12 mouse cellular contexts compared by ENCODE assay signal in the genomic region with DNA sequence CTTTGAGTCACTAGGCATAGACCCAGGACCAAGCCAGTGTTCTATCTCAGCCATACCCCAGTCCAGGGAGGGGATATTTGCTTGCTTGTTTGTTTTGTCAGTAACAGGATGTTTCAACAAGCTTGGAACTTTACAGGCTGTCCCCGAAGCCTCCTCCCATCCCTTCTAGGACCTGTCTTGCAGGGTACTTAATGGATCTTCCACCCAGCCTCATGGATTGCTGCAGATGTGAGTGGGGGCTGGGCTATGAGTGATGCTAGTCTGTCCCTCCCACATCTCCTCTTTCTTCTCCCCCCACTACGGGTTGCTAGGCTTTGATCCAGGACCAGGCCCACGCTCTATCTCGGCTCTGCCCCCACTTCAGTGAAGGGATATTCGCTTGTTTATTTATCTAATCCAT. TPM values are rescaled to one million over a fixed set of nuclear protein-coding genes. Genes with fewer than 3 reads are reported as not detected.
DNase-seq lines count a peak whose midpoint lies in the region; ATAC-seq lines count a peak whose summit lies in the region.
"Had no signal": no experiment of that assay in that cellular context is flagged by ENCODE, and none has a peak within 500 bp of the region (broad histone marks: within the 10 kb centered on the region; RNA-seq: fewer than 3 reads in every experiment).

No protein-coding gene starts in this region.

- ATAC-seq in hindbrain, embryonic 11.5 days (ENCODE audit: low FRiP score) = no peak
- ATAC-seq in hindbrain, embryonic 14.5 days (ENCODE audit: low FRiP score) = no peak
- no peak for ATAC-seq in heart, embryonic 16.5 days (replicated peaks; ENCODE audit: extremely low read depth, insufficient read depth, low FRiP score)
- peak; percentile 51 for ATAC-seq in lung, embryonic 16.5 days (ENCODE audit: low read depth)
- ATAC-seq in megakaryocyte-erythroid progenitor cell, adult 5-6 weeks (replicated peaks; ENCODE audit: low FRiP score, low TSS enrichment, poor library complexity, severe bottlenecking) = no peak
- no peak for ATAC-seq in erythroid progenitor cell, adult 5-6 weeks (replicated peaks; ENCODE audit: low FRiP score, poor library complexity, severe bottlenecking)

- no peaks in the 10 kb centered on the region for H3K36me3 ChIP-seq in hindbrain, embryonic 11.5 days (ENCODE audit: control insufficient read depth, insufficient read depth, low read length)
- no peaks in the 10 kb centered on the region for H3K36me3 ChIP-seq in hindbrain, embryonic 14.5 days (replicated peaks; ENCODE audit: control insufficient read depth, insufficient read depth)
- no peaks in the 10 kb centered on the region for H3K36me3 ChIP-seq in embryonic facial prominence, embryonic 10.5 days (replicated peaks)
- H3K36me3 ChIP-seq in heart, embryonic 16.5 days (ENCODE audit: control insufficient read depth, insufficient read depth) = no peaks in the 10 kb centered on the region
- H3K36me3 ChIP-seq in lung, embryonic 16.5 days (ENCODE audit: control insufficient read depth, insufficient read depth, low read length) = no peaks in the 10 kb centered on the region

- no peak overlapping the region for H3K27ac ChIP-seq in hindbrain, embryonic 11.5 days (ENCODE audit: low read depth, low read length)
- no peak overlapping the region for H3K27ac ChIP-seq in hindbrain, embryonic 14.5 days
- peak overlapping the region; percentile 45; the same call in 1 of the 2 replicates for H3K27ac ChIP-seq in embryonic facial prominence, embryonic 10.5 days (replicated peaks)
- peak overlapping the region; percentile 65 for H3K27ac ChIP-seq in heart, embryonic 16.5 days (ENCODE audit: low read length)
- H3K27ac ChIP-seq in lung, embryonic 16.5 days (ENCODE audit: low read length) = peak overlapping the region; percentile 50
- H3K27ac ChIP-seq: liver, embryonic 14.5 days had no signal

- no peak overlapping the region for H3K4me2 ChIP-seq in hindbrain, embryonic 11.5 days (replicated peaks; ENCODE audit: low read depth, low read length)
- no peak overlapping the region for H3K4me2 ChIP-seq in hindbrain, embryonic 14.5 days (replicated peaks)
- H3K4me2 ChIP-seq in heart, embryonic 16.5 days (ENCODE audit: low read depth, low read length) = no peak overlapping the region
- no peak overlapping the region for H3K4me2 ChIP-seq in lung, embryonic 16.5 days (ENCODE audit: low read depth, low read length)

- no peaks in the 10 kb centered on the region for H3K4me1 ChIP-seq in hindbrain, embryonic 11.5 days (replicated peaks; ENCODE audit: control insufficient read depth, insufficient read depth, low read length)
- H3K4me1 ChIP-seq in hindbrain, embryonic 14.5 days (replicated peaks; ENCODE audit: control insufficient read depth, insufficient read depth, low read length) = peaks cover 5% of the 10 kb centered on the region
- peaks cover 69% of the 10 kb centered on the region for H3K4me1 ChIP-seq in embryonic facial prominence, embryonic 10.5 days
- peaks cover 55% of the 10 kb centered on the region for H3K4me1 ChIP-seq in heart, embryonic 16.5 days (ENCODE audit: control insufficient read depth, insufficient read depth, low read length)
- H3K4me1 ChIP-seq in lung, embryonic 16.5 days (replicated peaks; ENCODE audit: control insufficient read depth, insufficient read depth, low read length) = peaks cover 19% of the 10 kb centered on the region

- 0 out of 2 replicates have a peak overlapping the region, but pooled peaks have one; percentile 1 for H3K9ac ChIP-seq in hindbrain, embryonic 11.5 days (ENCODE audit: low read depth, low read length)
- H3K9ac ChIP-seq in hindbrain, embryonic 14.5 days = no peak overlapping the region
- H3K9ac ChIP-seq in heart, embryonic 16.5 days (ENCODE audit: low read length) = no peak overlapping the region
- H3K9ac ChIP-seq in lung, embryonic 16.5 days (ENCODE audit: low read length) = no peak overlapping the region
- H3K9ac ChIP-seq: liver, embryonic 14.5 days had no signal

- 58% methylated on average over 5 of the region's 5 CpGs for WGBS in hindbrain, embryonic 11.5 days
- 71% methylated on average over 5 of the region's 5 CpGs for WGBS in hindbrain, embryonic 14.5 days
- 55% methylated on average over 5 of the region's 5 CpGs for WGBS in embryonic facial prominence, embryonic 10.5 days
- WGBS in heart, embryonic 16.5 days = 28% methylated on average over 5 of the region's 5 CpGs
- WGBS in lung, embryonic 16.5 days = 13% methylated on average over 5 of the region's 5 CpGs

- DNase-seq in hindbrain, embryonic 11.5 days (ENCODE audit: low spot score) = no peak
- no peak for DNase-seq in hindbrain, embryonic 14.5 days (ENCODE audit: low spot score)
- no peak for DNase-seq in embryonic facial prominence, embryonic 10.5 days (ENCODE audit: low spot score)
- no peak for DNase-seq in frontal cortex, postnatal 25 days (ENCODE audit: low spot score in 2 of 2)
- DNase-seq: gastrocnemius, postnatal 14 days; layer of hippocampus, postnatal 36 days; right cerebral cortex, adult 18-20 months had no signal

- H3K9me3 ChIP-seq in hindbrain, embryonic 11.5 days (ENCODE audit: control insufficient read depth, low read length) = no peaks in the 10 kb centered on the region
- H3K9me3 ChIP-seq in hindbrain, embryonic 14.5 days (ENCODE audit: control insufficient read depth, low read length) = no peaks in the 10 kb centered on the region
- no peaks in the 10 kb centered on the region for H3K9me3 ChIP-seq in embryonic facial prominence, embryonic 10.5 days
- H3K9me3 ChIP-seq in heart, embryonic 16.5 days (replicated peaks; ENCODE audit: control insufficient read depth, low read length) = no peaks in the 10 kb centered on the region; the same call in 1 of the 2 replicates
- H3K9me3 ChIP-seq in lung, embryonic 16.5 days (ENCODE audit: control insufficient read depth, low read length) = no peaks in the 10 kb centered on the region

- no peaks in the 10 kb centered on the region for H3K27me3 ChIP-seq in hindbrain, embryonic 11.5 days (ENCODE audit: control insufficient read depth, insufficient read depth, low read length)
- H3K27me3 ChIP-seq in hindbrain, embryonic 14.5 days (ENCODE audit: control insufficient read depth, insufficient read depth, low read length) = no peaks in the 10 kb centered on the region
- H3K27me3 ChIP-seq in embryonic facial prominence, embryonic 10.5 days (replicated peaks; ENCODE audit: low read depth, poor library complexity, severe bottlenecking) = no peaks in the 10 kb centered on the region
- no peaks in the 10 kb centered on the region for H3K27me3 ChIP-seq in heart, embryonic 16.5 days (ENCODE audit: control insufficient read depth, insufficient read depth, low read length)
- no peaks in the 10 kb centered on the region for H3K27me3 ChIP-seq in lung, embryonic 16.5 days (ENCODE audit: control insufficient read depth, insufficient read depth, low read depth, low read length)

- H3K4me3 ChIP-seq in hindbrain, embryonic 11.5 days (ENCODE audit: low read depth, low read length) = no peak overlapping the region
- H3K4me3 ChIP-seq in hindbrain, embryonic 14.5 days (replicated peaks; ENCODE audit: low read length) = no peak overlapping the region
- no peak overlapping the region for H3K4me3 ChIP-seq in embryonic facial prominence, embryonic 10.5 days
- H3K4me3 ChIP-seq in heart, embryonic 16.5 days (ENCODE audit: low read length) = no peak overlapping the region
- H3K4me3 ChIP-seq in lung, embryonic 16.5 days (ENCODE audit: low read length) = no peak overlapping the region

RNA-seq across cellular contexts. Expression of a gene that starts 16.8 kb away (rescaled TPM):
- polyA plus RNA-seq in hindbrain, embryonic 11.5 days (2014; fragmentation: Nextera tagmentation; extraction: Ambion mirVana) = 36.7 and 36.9 TPM in 2 replicates
- polyA plus RNA-seq in hindbrain, embryonic 14.5 days (2014; fragmentation: Nextera tagmentation; extraction: Ambion mirVana) = 41.2 and 41.9 TPM in 2 replicates
- 50.6 and 51.8 TPM in 2 replicates for polyA plus RNA-seq in embryonic facial prominence, embryonic 10.5 days (2016; fragmentation: Nextera tagmentation; extraction: Ambion mirVana)
- 51.0 and 54.9 TPM in 2 replicates for polyA plus RNA-seq in heart, embryonic 16.5 days (2015; fragmentation: Nextera tagmentation; extraction: Ambion mirVana)
- 74.5 and 76.5 TPM in 2 replicates for polyA plus RNA-seq in lung, embryonic 16.5 days (2015; fragmentation: Nextera tagmentation; extraction: Ambion mirVana)
- total RNA-seq in megakaryocyte-erythroid progenitor cell, adult 5-6 weeks (2014; fragmentation: Nextera tagmentation) = 13.5 and 14.4 TPM in 2 replicates
- total RNA-seq in megakaryocyte-erythroid progenitor cell, adult 5-6 weeks (2017) = 6.7 and 10.6 TPM in 2 replicates
- total RNA-seq in erythroid progenitor cell, adult 5-6 weeks (2015; ENCODE audit: low replicate concordance) = 27.4 and 32.3 TPM in 2 replicates
- 41.3 and 44.3 TPM in 2 replicates for total RNA-seq in erythroid progenitor cell, adult 5-6 weeks (2017; ENCODE audit: low replicate concordance)

Comparison
In these comparisons a context has a peak if more than half of its experiments do, and no peak if none do; other contexts are left out.
1. H3K27ac ChIP-seq: peak in embryonic facial prominence, embryonic 10.5 days (single experiment), heart, embryonic 16.5 days (single experiment) and lung, embryonic 16.5 days (single experiment); none in hindbrain, embryonic 11.5 days (single experiment) and hindbrain, embryonic 14.5 days (single experiment).